Mouse (Mus musculus): ENCODE data around the gene Zfp956. TPM values are rescaled to one million over a fixed set of nuclear protein-coding genes. Genes with fewer than 3 reads are reported as not detected.

Gene Zfp956
- total and polyA plus RNA-seq, 2 experiments from 2014 or later: 2.0 to 2.2 TPM

- H3K4me2 ChIP-seq (ENCODE audit: low read depth, low read length): no peak overlapping the region
- WGBS: 75% methylated on average over 1 of the region's 1 CpGs
- no peaks in the 10 kb centered on the region for H3K9me3 ChIP-seq (replicated peaks; ENCODE audit: control insufficient read depth, low read length)
- H3K9ac ChIP-seq (replicated peaks; ENCODE audit: low read depth, low read length): no peak overlapping the region
- ATAC-seq (ENCODE audit: insufficient read depth, low read depth) (no peak), DNase-seq (ENCODE audit: low spot score) (no peak)
- TF ChIP-seq EP300 (IDR thresholded peaks at IDR 0.05; ENCODE audit: low read depth) (no peak), CTCF (IDR thresholded peaks at IDR 0.05; ENCODE audit: low read depth) (0 out of 2 replicates have a peak, but pooled peaks have one; percentile 8)
- H3K4me3 ChIP-seq (ENCODE audit: low read depth, low read length): no peak overlapping the region
- no peaks in the 10 kb centered on the region for H3K36me3 ChIP-seq (replicated peaks; ENCODE audit: control insufficient read depth, insufficient read depth, low read length)
- no peak overlapping the region for H3K27ac ChIP-seq (ENCODE audit: low read depth)
- H3K4me1 ChIP-seq (ENCODE audit: control insufficient read depth, insufficient read depth): no peaks in the 10 kb centered on the region
- peaks cover 60% of the 10 kb centered on the region for H3K27me3 ChIP-seq (ENCODE audit: control insufficient read depth, insufficient read depth, low read length)
These were observed 21.4 kb downstream of the Zfp956 start for GRCm38 (mm10) chr6:47974599-47974998.

- 10% methylated on average over 6 of the region's 6 CpGs for WGBS
- DNase-seq (ENCODE audit: low spot score): peak; percentile 75
- Histone ChIP-seq H3K4me3 (ENCODE audit: low read depth, low read length) (no peak overlapping the region), H3K27ac (ENCODE audit: low read depth) (no peak overlapping the region), H3K9me3 (replicated peaks; ENCODE audit: control insufficient read depth, low read length) (no peaks in the 10 kb centered on the region), H3K9ac (replicated peaks; ENCODE audit: low read depth, low read length) (no peak overlapping the region), H3K36me3 (replicated peaks; ENCODE audit: control insufficient read depth, insufficient read depth, low read length) (no peaks in the 10 kb centered on the region), H3K4me2 (ENCODE audit: low read depth, low read length) (no peak overlapping the region), H3K4me1 (ENCODE audit: control insufficient read depth, insufficient read depth) (no peaks in the 10 kb centered on the region), H3K27me3 (ENCODE audit: control insufficient read depth, insufficient read depth, low read length) (peaks cover 71% of the 10 kb centered on the region)
- peak; percentile 72 for ATAC-seq (ENCODE audit: insufficient read depth, low read depth)
- TF ChIP-seq CTCF (IDR thresholded peaks at IDR 0.05; ENCODE audit: low read depth) (peak; percentile 57), EP300 (IDR thresholded peaks at IDR 0.05; ENCODE audit: low read depth) (no peak)
These were observed 25.7 kb downstream of the Zfp956 start for GRCm38 (mm10) chr6:47978897-47979368.

DNA sequence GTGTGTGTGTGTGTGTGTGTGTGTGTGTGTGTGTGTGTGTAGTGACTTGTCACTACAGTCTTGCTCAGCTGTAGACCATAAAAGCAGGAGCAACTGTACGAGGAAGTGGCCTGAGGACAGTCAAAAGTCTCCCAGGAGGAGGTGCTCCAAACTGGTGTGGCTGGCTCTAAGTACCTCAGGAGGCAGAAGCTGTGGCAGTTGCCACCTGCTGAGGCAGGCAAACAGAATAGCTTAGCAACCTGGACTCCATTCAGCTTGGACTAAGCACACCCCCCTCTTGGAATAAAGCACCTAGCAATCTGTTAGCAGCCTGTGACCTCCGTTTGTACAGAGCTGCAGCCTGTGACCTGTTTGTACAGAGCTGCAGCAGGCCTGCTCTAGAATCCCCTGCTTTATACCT lies 30.7 kb downstream of the Zfp956 start:
- Histone ChIP-seq H3K9ac (replicated peaks; ENCODE audit: low read depth, low read length) (no peak overlapping the region), H3K4me3 (ENCODE audit: low read depth, low read length) (no peak overlapping the region), H3K36me3 (replicated peaks; ENCODE audit: control insufficient read depth, insufficient read depth, low read length) (no peaks in the 10 kb centered on the region), H3K4me2 (ENCODE audit: low read depth, low read length) (no peak overlapping the region), H3K4me1 (ENCODE audit: control insufficient read depth, insufficient read depth) (no peaks in the 10 kb centered on the region), H3K27ac (ENCODE audit: low read depth) (no peak overlapping the region), H3K9me3 (replicated peaks; ENCODE audit: control insufficient read depth, low read length) (no peaks in the 10 kb centered on the region; the same call in 1 of the 2 replicates), H3K27me3 (ENCODE audit: control insufficient read depth, insufficient read depth, low read length) (peaks cover 90% of the 10 kb centered on the region)
- no peak for DNase-seq (ENCODE audit: low spot score)
- ATAC-seq (ENCODE audit: insufficient read depth, low read depth): no peak
- 28% methylated on average over 2 of the region's 2 CpGs for WGBS
- TF ChIP-seq EP300 (IDR thresholded peaks at IDR 0.05; ENCODE audit: low read depth) (no peak), CTCF (IDR thresholded peaks at IDR 0.05; ENCODE audit: low read depth) (no peak)

DNA sequence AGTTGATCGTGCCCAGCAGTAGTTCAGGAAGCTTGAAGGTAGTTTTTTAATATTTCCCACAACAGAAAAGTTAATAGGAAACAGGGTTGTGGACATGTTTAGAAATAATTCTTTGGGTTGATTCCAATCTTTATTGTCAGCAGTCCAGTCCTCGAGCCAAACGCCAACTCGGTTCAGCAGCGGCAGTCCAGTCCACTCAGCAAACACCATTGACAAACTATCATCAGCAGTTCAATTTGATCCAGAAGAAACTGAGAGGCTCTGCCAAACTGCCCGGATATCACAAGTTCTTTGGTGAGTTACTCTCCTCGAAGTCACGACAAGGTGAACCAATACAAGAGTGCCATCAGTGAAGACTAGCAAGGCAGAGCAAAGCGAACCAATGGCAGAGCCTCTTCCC lies 42.5 kb downstream of the Zfp956 start:
- H3K9me3 ChIP-seq (replicated peaks; ENCODE audit: control insufficient read depth, low read length): peaks cover 21% of the 10 kb centered on the region
- H3K9ac ChIP-seq (replicated peaks; ENCODE audit: low read depth, low read length): no peak overlapping the region
- no peaks in the 10 kb centered on the region for H3K4me1 ChIP-seq (ENCODE audit: control insufficient read depth, insufficient read depth)
- H3K4me2 ChIP-seq (ENCODE audit: low read depth, low read length): no peak overlapping the region
- H3K27ac ChIP-seq (ENCODE audit: low read depth): no peak overlapping the region
- ATAC-seq (ENCODE audit: insufficient read depth, low read depth) (no peak), DNase-seq (ENCODE audit: low spot score) (no peak)
- TF ChIP-seq CTCF (IDR thresholded peaks at IDR 0.05; ENCODE audit: low read depth) (no peak), EP300 (IDR thresholded peaks at IDR 0.05; ENCODE audit: low read depth) (no peak)
- WGBS: 79% methylated on average over 9 of the region's 9 CpGs
- H3K4me3 ChIP-seq (ENCODE audit: low read depth, low read length): no peak overlapping the region
- H3K36me3 ChIP-seq (replicated peaks; ENCODE audit: control insufficient read depth, insufficient read depth, low read length): no peaks in the 10 kb centered on the region
- H3K27me3 ChIP-seq (ENCODE audit: control insufficient read depth, insufficient read depth, low read length): peaks cover 89% of the 10 kb centered on the region

DNA sequence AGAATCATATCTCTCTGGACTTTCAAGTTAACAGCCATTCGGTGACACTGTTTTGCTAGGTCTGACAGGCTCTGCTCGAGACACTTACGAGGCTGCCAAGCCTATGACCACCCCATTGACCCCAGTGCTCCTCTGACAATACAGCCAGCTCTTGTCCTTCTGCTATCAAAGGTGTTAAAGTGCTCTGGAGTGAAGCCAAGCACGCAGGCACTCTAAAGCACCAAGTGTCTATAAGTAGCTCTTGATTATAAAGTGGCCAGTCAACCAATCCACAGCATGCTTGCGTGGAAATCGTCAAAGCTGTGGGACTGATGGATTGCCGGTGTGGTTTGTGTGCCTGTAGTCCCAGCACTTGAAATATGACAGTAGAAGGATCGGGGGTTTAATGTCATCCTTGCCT lies 57.5 kb downstream of the Zfp956 start:
- Histone ChIP-seq H3K4me3 (ENCODE audit: low read depth, low read length) (no peak overlapping the region), H3K9ac (replicated peaks; ENCODE audit: low read depth, low read length) (no peak overlapping the region), H3K27me3 (ENCODE audit: control insufficient read depth, insufficient read depth, low read length) (peaks cover 68% of the 10 kb centered on the region), H3K4me1 (ENCODE audit: control insufficient read depth, insufficient read depth) (no peaks in the 10 kb centered on the region), H3K4me2 (ENCODE audit: low read depth, low read length) (peak overlapping the region; percentile 23; the same call in 1 of the 2 replicates), H3K27ac (ENCODE audit: low read depth) (no peak overlapping the region), H3K36me3 (replicated peaks; ENCODE audit: control insufficient read depth, insufficient read depth, low read length) (no peaks in the 10 kb centered on the region), H3K9me3 (replicated peaks; ENCODE audit: control insufficient read depth, low read length) (peaks cover 10% of the 10 kb centered on the region; the same call in 1 of the 2 replicates)
- peak; percentile 88 for DNase-seq (ENCODE audit: low spot score)
- TF ChIP-seq CTCF (IDR thresholded peaks at IDR 0.05; ENCODE audit: low read depth): no peak
- peak; percentile 86 for TF ChIP-seq EP300 (IDR thresholded peaks at IDR 0.05; ENCODE audit: low read depth)
- 21% methylated on average over 8 of the region's 8 CpGs for whole genome bisulfite sequencing
- peak; percentile 96 for ATAC-seq (ENCODE audit: insufficient read depth, low read depth)

Other genes with a start within 250 kb of the Zfp956 start
- gene Pdia4, start 140.0 kb upstream of the Zfp956 start, total RNA-seq (2014; rRNA removed; ENCODE audit: low replicate concordance): 36.0 and 45.1 TPM in 2 replicates
- gene Pdia4, start 140.0 kb upstream of the Zfp956 start, polyA plus RNA-seq (2015; fragmentation: Nextera tagmentation; extraction: Ambion mirVana): 51.4 and 66.0 TPM in 2 replicates
- 0.69 TPM in 1 of 2 replicates, not detected in the other for gene Zfp786, start 122.5 kb upstream of the Zfp956 start, total RNA-seq (2014; rRNA removed; ENCODE audit: low replicate concordance)
- 0.70 and 0.85 TPM in 2 replicates for gene Zfp786, start 122.5 kb upstream of the Zfp956 start, polyA plus RNA-seq (2015; fragmentation: Nextera tagmentation; extraction: Ambion mirVana)
- gene Zfp398, start 117.7 kb upstream of the Zfp956 start, total RNA-seq (2014; rRNA removed; ENCODE audit: low replicate concordance): 6.7 and 9.1 TPM in 2 replicates
- gene Zfp398, start 117.7 kb upstream of the Zfp956 start, polyA plus RNA-seq (2015; fragmentation: Nextera tagmentation; extraction: Ambion mirVana): 2.9 and 3.0 TPM in 2 replicates
- gene Zfp282, start 76.2 kb upstream of the Zfp956 start, total RNA-seq (2014; rRNA removed; ENCODE audit: low replicate concordance): 10.3 and 20.5 TPM in 2 replicates
- 4.8 and 5.4 TPM in 2 replicates for gene Zfp282, start 76.2 kb upstream of the Zfp956 start, polyA plus RNA-seq (2015; fragmentation: Nextera tagmentation; extraction: Ambion mirVana)
- 5.8 and 7.8 TPM in 2 replicates for gene Zfp212, start 32.9 kb upstream of the Zfp956 start, total RNA-seq (2014; rRNA removed; ENCODE audit: low replicate concordance)
- 5.9 and 7.5 TPM in 2 replicates for gene Zfp212, start 32.9 kb upstream of the Zfp956 start, polyA plus RNA-seq (2015; fragmentation: Nextera tagmentation; extraction: Ambion mirVana)
- 9.6 and 25.5 TPM in 2 replicates for gene Zfp777, start 95.5 kb downstream of the Zfp956 start, total RNA-seq (2014; rRNA removed; ENCODE audit: low replicate concordance)
- 1.7 and 2.4 TPM in 2 replicates for gene Zfp777, start 95.5 kb downstream of the Zfp956 start, polyA plus RNA-seq (2015; fragmentation: Nextera tagmentation; extraction: Ambion mirVana)
- gene Zfp746, start 133.2 kb downstream of the Zfp956 start, total RNA-seq (2014; rRNA removed; ENCODE audit: low replicate concordance): 35.4 and 77.5 TPM in 2 replicates
- gene Zfp746, start 133.2 kb downstream of the Zfp956 start, polyA plus RNA-seq (2015; fragmentation: Nextera tagmentation; extraction: Ambion mirVana): 6.2 and 6.7 TPM in 2 replicates